Mouse (Mus musculus) left cerebral cortex, postnatal 4 days (tissue): ENCODE results near the gene Golim4. TPM values are rescaled to one million over a fixed set of nuclear protein-coding genes. Genes with fewer than 3 reads are reported as not detected.
"Not testable (repeated sequence)": the region's sequence is repeated elsewhere in the genome, so short reads cannot be mapped to it uniquely, and the experiment has no call there.

Experiments
- DNase-seq: peaks from one replicate; pipeline ENCODE4 v3.0.0-alpha.2; 2022
- intact Hi-C: fragments of 180-260 bp; cut with DNase I; formaldehyde crosslinking; loops from one replicate; pipeline ENCODE4 v1.15.1; 2025
- total RNA-seq, 2 experiments: library from RNA; stranded (reverse); gene quantifications; 2 replicates each; pipeline ENCODE4 v1.2.3; 2021

The Golim4 gene
- 10 to 100 TPM; 20.6 to 21.9 TPM for total RNA-seq

- intact Hi-C loops: no loop called here
- peak; percentile 95 for DNase-seq
Observed at GRCm38 (mm10) chr3:75956551-75957302, at the start of gene Golim4. Gene Golim4, minus strand, starts transcription at chr3:75956949.

- intact Hi-C loops: loop anchor here (10.0 kb wide), 1 partner anchor 791 kb away; no protein-coding TSS in a partner anchor
- DNase-seq: no peak
Observed at GRCm38 (mm10) chr3:76005621-76006020, 48.9 kb upstream of the Golim4 start.

GRCm38 (mm10) chr3:76001156-76001555 is 44.4 kb upstream of the Golim4 start:
- DNase-seq: peak; percentile 10
- intact Hi-C loops: loop anchor here (10.0 kb wide), 1 partner anchor 786 kb away; no protein-coding TSS in a partner anchor

- intact Hi-C loops: loop anchor here (10.0 kb wide), 1 partner anchor 786 kb away; no protein-coding TSS in a partner anchor
- DNase-seq: no peak
Observed at GRCm38 (mm10) chr3:76000481-76000880, 43.7 kb upstream of the Golim4 start.

GRCm38 (mm10) chr3:75981031-75981750 is 24.4 kb upstream of the Golim4 start:
- intact Hi-C loops, DNase-seq: not testable (repeated sequence)

GRCm38 (mm10) chr3:75962784-75963772 is 6.3 kb upstream of the Golim4 start:
- intact Hi-C loops: not testable (repeated sequence)

GRCm38 (mm10) chr3:75955661-75956491 is 873 bp downstream of the Golim4 start:
- intact Hi-C loops: no loop called here
- peak; percentile 46 for DNase-seq

More at GRCm38 (mm10) chr3:75962784-75963772, 6.3 kb upstream of the Golim4 start:
- not testable (repeated sequence) for DNase-seq

- intact Hi-C loops: no loop called here
- DNase-seq: no peak
Observed at GRCm38 (mm10) chr3:75954185-75954584, 2.6 kb downstream of the Golim4 start.

GRCm38 (mm10) chr3:75952328-75953060 is 4.3 kb downstream of the Golim4 start:
- intact Hi-C loops: no loop called here
- no peak for DNase-seq

GRCm38 (mm10) chr3:75950897-75951296 is 5.9 kb downstream of the Golim4 start:
- intact Hi-C loops: no loop called here
- no peak for DNase-seq

GRCm38 (mm10) chr3:75949358-75949757 is 7.4 kb downstream of the Golim4 start:
- DNase-seq: no peak
- intact Hi-C loops: no loop called here

- no peak for DNase-seq
- intact Hi-C loops: no loop called here
Observed at GRCm38 (mm10) chr3:75948541-75949095, 8.1 kb downstream of the Golim4 start.

- DNase-seq: no peak
- intact Hi-C loops: no loop called here
Observed at GRCm38 (mm10) chr3:75948003-75948402, 8.7 kb downstream of the Golim4 start.

- DNase-seq: peak; percentile 50
- intact Hi-C loops: no loop called here
Observed at GRCm38 (mm10) chr3:75942303-75943060, 14.3 kb downstream of the Golim4 start.

GRCm38 (mm10) chr3:75941864-75942263 is 14.9 kb downstream of the Golim4 start:
- intact Hi-C loops: no loop called here
- DNase-seq: no peak

GRCm38 (mm10) chr3:75936152-75936551 is 20.6 kb downstream of the Golim4 start:
- no peak for DNase-seq
- intact Hi-C loops: no loop called here

- DNase-seq: no peak
- intact Hi-C loops: no loop called here
Observed at GRCm38 (mm10) chr3:75930659-75931225, 26.0 kb downstream of the Golim4 start.
